Mouse (Mus musculus): ENCODE measurements around the gene Avl9. TPM values are rescaled to one million over a fixed set of nuclear protein-coding genes. Genes with fewer than 3 reads are reported as not detected.

Gene Avl9
- polyA plus RNA-seq, 2 experiments: 9.0 to 13.0 TPM

GRCm38 (mm10) chr6:56797311-56798151 is 82.8 kb downstream of the Avl9 start, which contains the start of gene Kbtbd2:
Gene Kbtbd2 (minus strand): TSS chr6:56797813.
- DNase-seq (ENCODE audit: low spot score): peak; percentile 93
- no peaks in the 10 kb centered on the region for H3K36me3 ChIP-seq (ENCODE audit: control insufficient read depth, insufficient read depth, low read length)
- H3K4me3 ChIP-seq (replicated peaks; ENCODE audit: low read length): peak within 1 kb of the TSS; percentile 83
- H3K4me2 ChIP-seq (replicated peaks; ENCODE audit: low read depth, low read length, severe bottlenecking): peak within 1 kb of the TSS; percentile 71
- peak within 1 kb of the TSS; percentile 100 for H3K27ac ChIP-seq (replicated peaks; ENCODE audit: low read depth, low read length)
- peaks cover 16% of the 10 kb centered on the region for H3K4me1 ChIP-seq (ENCODE audit: control insufficient read depth, insufficient read depth, low read length)
- under 1% methylated on average over 65 of the region's 98 CpGs for WGBS
- H3K27me3 ChIP-seq (ENCODE audit: control insufficient read depth, insufficient read depth, low read length): no peaks in the 10 kb centered on the region
- no peaks in the 10 kb centered on the region for H3K9me3 ChIP-seq (ENCODE audit: control insufficient read depth, low read length)
- peak within 1 kb of the TSS; percentile 98 for H3K9ac ChIP-seq (ENCODE audit: low read depth, low read length, severe bottlenecking)
- TF ChIP-seq POLR2A (IDR thresholded peaks at IDR 0.05; ENCODE audit: borderline replicate concordance, extremely low read depth, insufficient read depth, insufficient read length): 0 out of 2 replicates have a peak, but pooled peaks have one; percentile 2
- ATAC-seq (ENCODE audit: low FRiP score, low read depth): peak; percentile 94

DNA sequence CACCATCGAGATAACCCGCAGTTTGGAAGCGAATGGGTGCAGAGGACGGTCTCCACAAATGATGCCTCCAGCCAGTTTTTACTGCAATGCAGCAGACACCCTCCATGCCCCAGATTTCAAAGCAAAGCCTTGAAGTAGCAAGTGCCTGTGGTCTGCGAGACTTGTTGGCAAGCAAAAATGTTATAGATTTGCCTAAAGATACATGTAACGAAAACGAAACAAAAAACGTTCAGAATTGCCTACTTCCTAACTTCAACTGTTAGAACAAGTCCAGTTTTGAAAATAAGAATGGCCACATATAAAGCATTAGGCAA is 83.4 kb downstream of the Avl9 start:
- DNase-seq (ENCODE audit: low spot score) (no peak), ATAC-seq (ENCODE audit: low FRiP score, low read depth) (no peak)
- Histone ChIP-seq H3K9me3 (ENCODE audit: control insufficient read depth, low read length) (no peaks in the 10 kb centered on the region), H3K4me2 (replicated peaks; ENCODE audit: low read depth, low read length, severe bottlenecking) (peak overlapping the region; percentile 71), H3K4me3 (replicated peaks; ENCODE audit: low read length) (peak overlapping the region; percentile 83), H3K9ac (ENCODE audit: low read depth, low read length, severe bottlenecking) (peak overlapping the region; percentile 98), H3K27me3 (ENCODE audit: control insufficient read depth, insufficient read depth, low read length) (no peaks in the 10 kb centered on the region), H3K27ac (replicated peaks; ENCODE audit: low read depth, low read length) (peak overlapping the region; percentile 100), H3K36me3 (ENCODE audit: control insufficient read depth, insufficient read depth, low read length) (no peaks in the 10 kb centered on the region), H3K4me1 (ENCODE audit: control insufficient read depth, insufficient read depth, low read length) (peaks cover 16% of the 10 kb centered on the region)
- 13% methylated on average over 8 of the region's 8 CpGs for WGBS
- no peak for TF ChIP-seq POLR2A (IDR thresholded peaks at IDR 0.05; ENCODE audit: borderline replicate concordance, extremely low read depth, insufficient read depth, insufficient read length)

DNA sequence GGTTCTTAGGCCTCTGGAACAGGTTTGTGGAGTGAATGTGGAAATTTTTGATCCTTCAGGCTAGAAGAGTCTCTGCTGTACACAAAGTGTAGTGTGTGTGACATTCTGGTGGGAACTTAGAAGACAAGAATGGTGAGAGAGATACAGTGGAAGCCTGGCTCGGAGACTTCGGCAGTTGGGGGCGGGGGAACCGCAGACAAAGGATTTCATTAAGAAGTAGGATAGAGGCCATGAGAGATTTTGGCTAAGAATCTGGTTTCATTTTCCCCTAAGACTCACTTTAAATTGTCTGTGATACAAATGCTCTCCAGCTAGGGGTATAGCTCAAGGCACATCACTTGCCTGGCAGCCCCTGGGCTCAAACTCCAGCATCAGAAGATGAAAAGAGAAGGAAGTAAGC is 90.3 kb downstream of the Avl9 start:
- DNase-seq (ENCODE audit: low spot score) (no peak), ATAC-seq (ENCODE audit: low FRiP score, low read depth) (no peak)
- no peaks in the 10 kb centered on the region for H3K9me3 ChIP-seq (ENCODE audit: control insufficient read depth, low read length)
- H3K36me3 ChIP-seq (ENCODE audit: control insufficient read depth, insufficient read depth, low read length): no peaks in the 10 kb centered on the region
- H3K9ac ChIP-seq (ENCODE audit: low read depth, low read length, severe bottlenecking): no peak overlapping the region
- no peaks in the 10 kb centered on the region for H3K27me3 ChIP-seq (ENCODE audit: control insufficient read depth, insufficient read depth, low read length)
- H3K27ac ChIP-seq (replicated peaks; ENCODE audit: low read depth, low read length): no peak overlapping the region
- no peak overlapping the region for H3K4me2 ChIP-seq (replicated peaks; ENCODE audit: low read depth, low read length, severe bottlenecking)
- no peak for TF ChIP-seq POLR2A (IDR thresholded peaks at IDR 0.05; ENCODE audit: borderline replicate concordance, extremely low read depth, insufficient read depth, insufficient read length)
- 87% methylated on average over 4 of the region's 4 CpGs for WGBS
- no peaks in the 10 kb centered on the region for H3K4me1 ChIP-seq (ENCODE audit: control insufficient read depth, insufficient read depth, low read length)
- no peak overlapping the region for H3K4me3 ChIP-seq (replicated peaks; ENCODE audit: low read length)

DNA sequence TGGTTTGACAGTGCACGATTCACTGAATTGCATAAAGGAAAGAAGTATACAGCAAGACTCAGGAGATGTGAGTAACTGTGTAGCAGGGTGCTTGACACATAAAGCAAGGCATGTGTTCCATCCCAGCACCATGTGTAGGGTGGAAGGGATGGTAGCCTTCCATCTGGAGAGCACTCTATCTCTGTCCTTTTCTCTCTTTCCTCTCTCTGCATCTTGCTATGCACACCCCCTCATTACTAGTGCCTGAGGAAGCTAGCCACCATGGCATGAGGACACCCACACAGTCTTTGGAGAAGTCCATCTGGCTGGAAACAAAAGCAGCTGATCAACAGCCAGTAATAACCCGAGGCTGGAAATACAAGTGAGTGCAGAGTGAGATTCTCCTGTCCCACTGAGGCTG is 91.5 kb downstream of the Avl9 start:
- Histone ChIP-seq H3K27ac (replicated peaks; ENCODE audit: low read depth, low read length) (no peak overlapping the region), H3K9me3 (ENCODE audit: control insufficient read depth, low read length) (no peaks in the 10 kb centered on the region), H3K4me3 (replicated peaks; ENCODE audit: low read length) (no peak overlapping the region), H3K36me3 (ENCODE audit: control insufficient read depth, insufficient read depth, low read length) (no peaks in the 10 kb centered on the region), H3K9ac (ENCODE audit: low read depth, low read length, severe bottlenecking) (no peak overlapping the region), H3K27me3 (ENCODE audit: control insufficient read depth, insufficient read depth, low read length) (no peaks in the 10 kb centered on the region), H3K4me2 (replicated peaks; ENCODE audit: low read depth, low read length, severe bottlenecking) (no peak overlapping the region), H3K4me1 (ENCODE audit: control insufficient read depth, insufficient read depth, low read length) (no peaks in the 10 kb centered on the region)
- ATAC-seq (ENCODE audit: low FRiP score, low read depth) (no peak), DNase-seq (ENCODE audit: low spot score) (no peak)
- no peak for TF ChIP-seq POLR2A (IDR thresholded peaks at IDR 0.05; ENCODE audit: borderline replicate concordance, extremely low read depth, insufficient read depth, insufficient read length)
- WGBS: 69% methylated on average over 2 of the region's 2 CpGs

DNA sequence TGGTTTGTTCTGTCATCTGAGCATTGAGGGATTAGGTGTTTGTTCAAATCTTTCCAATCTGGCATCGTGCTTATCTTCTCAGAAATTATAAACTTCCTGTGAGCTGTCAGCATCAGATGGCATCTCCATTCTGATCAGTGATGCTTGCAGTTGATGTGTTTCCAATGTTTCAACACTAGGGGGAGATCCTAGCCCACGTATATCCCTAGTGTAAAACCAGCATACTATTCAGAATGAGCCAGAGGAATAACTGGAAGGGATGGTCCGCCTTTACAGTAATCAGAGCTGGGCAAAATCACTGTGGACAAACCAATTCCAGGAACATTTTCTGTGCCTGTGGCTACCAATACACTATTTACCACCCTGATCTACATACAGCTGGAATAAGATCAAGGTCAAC is 94.0 kb downstream of the Avl9 start:
- WGBS: 14% methylated on average over 3 of the region's 3 CpGs
- no peaks in the 10 kb centered on the region for H3K27me3 ChIP-seq (ENCODE audit: control insufficient read depth, insufficient read depth, low read length)
- no peak overlapping the region for H3K9ac ChIP-seq (ENCODE audit: low read depth, low read length, severe bottlenecking)
- TF ChIP-seq POLR2A (IDR thresholded peaks at IDR 0.05; ENCODE audit: borderline replicate concordance, extremely low read depth, insufficient read depth, insufficient read length): no peak
- no peaks in the 10 kb centered on the region for H3K9me3 ChIP-seq (ENCODE audit: control insufficient read depth, low read length)
- no peak overlapping the region for H3K4me3 ChIP-seq (replicated peaks; ENCODE audit: low read length)
- H3K4me1 ChIP-seq (ENCODE audit: control insufficient read depth, insufficient read depth, low read length): no peaks in the 10 kb centered on the region
- no peak overlapping the region for H3K27ac ChIP-seq (replicated peaks; ENCODE audit: low read depth, low read length)
- no peak overlapping the region for H3K4me2 ChIP-seq (replicated peaks; ENCODE audit: low read depth, low read length, severe bottlenecking)
- DNase-seq (ENCODE audit: low spot score) (peak; percentile 47), ATAC-seq (ENCODE audit: low FRiP score, low read depth) (peak; percentile 82)
- no peaks in the 10 kb centered on the region for H3K36me3 ChIP-seq (ENCODE audit: control insufficient read depth, insufficient read depth, low read length)

Other genes starting within 250 kb of the Avl9 start
- 2.4 and 2.5 TPM in 2 replicates for gene Pde1c, start 145.8 kb upstream of the Avl9 start, polyA plus RNA-seq (2012; rRNA removed)
- 2.2 and 2.9 TPM in 2 replicates for gene Pde1c, start 145.8 kb upstream of the Avl9 start, polyA plus RNA-seq (2014; fragmentation: Nextera tagmentation; extraction: Ambion mirVana)
- 58.5 and 122 TPM in 2 replicates for gene Lsm5, start 10.2 kb upstream of the Avl9 start, polyA plus RNA-seq (2012; rRNA removed)
- gene Lsm5, start 10.2 kb upstream of the Avl9 start, polyA plus RNA-seq (2014; fragmentation: Nextera tagmentation; extraction: Ambion mirVana): 127 and 135 TPM in 2 replicates
- gene Kbtbd2, start 82.9 kb downstream of the Avl9 start, polyA plus RNA-seq (2012; rRNA removed): 25.1 and 27.0 TPM in 2 replicates
- 17.6 and 18.6 TPM in 2 replicates for gene Kbtbd2, start 82.9 kb downstream of the Avl9 start, polyA plus RNA-seq (2014; fragmentation: Nextera tagmentation; extraction: Ambion mirVana)
- 232 and 239 TPM in 2 replicates for gene Fkbp9, start 117.2 kb downstream of the Avl9 start, polyA plus RNA-seq (2012; rRNA removed)
- gene Fkbp9, start 117.2 kb downstream of the Avl9 start, polyA plus RNA-seq (2014; fragmentation: Nextera tagmentation; extraction: Ambion mirVana): 205 and 219 TPM in 2 replicates
- 18.8 and 22.7 TPM in 2 replicates for gene Nt5c3, start 209.0 kb downstream of the Avl9 start, polyA plus RNA-seq (2012; rRNA removed)
- gene Nt5c3, start 209.0 kb downstream of the Avl9 start, polyA plus RNA-seq (2014; fragmentation: Nextera tagmentation; extraction: Ambion mirVana): 60.3 and 62.9 TPM in 2 replicates
- gene Vmn1r4, start 209.1 kb downstream of the Avl9 start, polyA plus RNA-seq (2012; rRNA removed): 0.15 and 0.24 TPM in 2 replicates
- 0.12 and 0.29 TPM in 2 replicates for gene Vmn1r4, start 209.1 kb downstream of the Avl9 start, polyA plus RNA-seq (2014; fragmentation: Nextera tagmentation; extraction: Ambion mirVana)